Comparison of ENCODE assay signal across 17 mouse cellular contexts in the genomic region with DNA sequence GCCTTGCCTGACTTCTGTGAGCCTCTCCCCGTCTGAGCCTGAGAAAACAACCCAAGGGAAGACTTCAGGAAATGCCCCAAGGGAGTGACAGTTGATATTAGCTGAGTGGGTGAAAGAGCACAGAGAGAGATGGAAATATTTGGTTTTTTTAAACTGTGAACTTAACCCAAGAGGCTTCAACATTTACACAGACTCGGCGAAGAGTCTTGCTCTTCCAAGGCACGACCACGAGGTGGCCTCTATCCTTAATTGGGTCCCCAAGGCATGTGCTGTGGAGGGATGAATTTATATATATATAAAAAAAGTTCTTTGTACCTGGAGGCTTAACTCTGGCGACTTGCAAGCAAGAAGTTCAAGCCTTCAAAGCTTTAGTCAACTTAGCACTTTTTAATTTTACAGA.
A peak's percentile ranks its signal among the peaks of the same experiment; 100 is the strongest.
DNase-seq lines count a peak whose midpoint lies in the region; ATAC-seq and TF ChIP-seq lines count a peak whose summit lies in the region.
"Had no signal": no experiment of that assay in that cellular context is flagged by ENCODE, and none has a peak within 500 bp of the region (broad histone marks: within the 10 kb centered on the region; RNA-seq: fewer than 3 reads in every experiment).

No protein-coding gene starts in this region.

- no peaks in the 10 kb centered on the region for H3K36me3 ChIP-seq in hindbrain, postnatal 0 days (ENCODE audit: insufficient read depth, low read length)
- H3K36me3 ChIP-seq in hindbrain, embryonic 13.5 days = no peaks in the 10 kb centered on the region
- H3K36me3 ChIP-seq in lung, postnatal 0 days (ENCODE audit: insufficient read depth, low read length) = no peaks in the 10 kb centered on the region
- no peaks in the 10 kb centered on the region for H3K36me3 ChIP-seq in limb, embryonic 13.5 days
- H3K36me3 ChIP-seq: hindbrain, embryonic 10.5 days; kidney, embryonic 15.5 days; liver, embryonic 12.5 days; lung, embryonic 15.5 days; neural tube, embryonic 13.5 days had no signal

- peak; percentile 21 to 25 for DNase-seq in cerebellum, postnatal 10 days
- no peak for DNase-seq in cerebellum, adult 8-10 months
- DNase-seq in hindbrain, postnatal 0 days (ENCODE audit: low spot score) = peak; percentile 45
- no peak for DNase-seq in lung, postnatal 0 days (ENCODE audit: low spot score)
- DNase-seq in lung, postnatal 4 days = no peak
- no peak for DNase-seq in thymus, adult 18-20 months
- DNase-seq: adrenal gland, adult 2 months; cerebellum, adult 18-20 months; thymus, postnatal 36 days had no signal

- H3K9me3 ChIP-seq in hindbrain, postnatal 0 days (ENCODE audit: low read length) = no peaks in the 10 kb centered on the region
- no peaks in the 10 kb centered on the region for H3K9me3 ChIP-seq in hindbrain, embryonic 13.5 days
- no peaks in the 10 kb centered on the region for H3K9me3 ChIP-seq in lung, postnatal 0 days (ENCODE audit: low read length)
- no peaks in the 10 kb centered on the region for H3K9me3 ChIP-seq in limb, embryonic 13.5 days
- H3K9me3 ChIP-seq: hindbrain, embryonic 10.5 days; kidney, embryonic 15.5 days; liver, embryonic 12.5 days; lung, embryonic 15.5 days; neural tube, embryonic 13.5 days had no signal

- H3K4me3 ChIP-seq in hindbrain, postnatal 0 days (ENCODE audit: low read length) = no peak overlapping the region
- H3K4me3 ChIP-seq in hindbrain, embryonic 13.5 days = no peak overlapping the region
- H3K4me3 ChIP-seq in lung, postnatal 0 days (ENCODE audit: low read depth, low read length) = no peak overlapping the region
- no peak overlapping the region for H3K4me3 ChIP-seq in limb, embryonic 13.5 days
- H3K4me3 ChIP-seq: hindbrain, embryonic 10.5 days; kidney, embryonic 15.5 days; liver, embryonic 12.5 days; lung, embryonic 15.5 days; neural tube, embryonic 13.5 days had no signal

- no peak overlapping the region for H3K4me2 ChIP-seq in hindbrain, postnatal 0 days (ENCODE audit: low read depth, low read length)
- H3K4me2 ChIP-seq in hindbrain, embryonic 13.5 days = no peak overlapping the region
- no peak overlapping the region for H3K4me2 ChIP-seq in lung, postnatal 0 days (replicated peaks; ENCODE audit: low read depth, low read length)
- peak overlapping the region; percentile 35 for H3K4me2 ChIP-seq in limb, embryonic 13.5 days (replicated peaks)
- H3K4me2 ChIP-seq: kidney, embryonic 15.5 days; liver, embryonic 12.5 days; lung, embryonic 15.5 days; neural tube, embryonic 13.5 days had no signal

- 62% methylated on average over 6 of the region's 6 CpGs for WGBS in hindbrain, postnatal 0 days
- WGBS in hindbrain, embryonic 13.5 days = 49% methylated on average over 6 of the region's 6 CpGs
- WGBS in lung, postnatal 0 days = 27% methylated on average over 6 of the region's 6 CpGs
- 21% methylated on average over 6 of the region's 6 CpGs for WGBS in limb, embryonic 13.5 days

- H3K27me3 ChIP-seq in hindbrain, postnatal 0 days (ENCODE audit: insufficient read depth, low read length) = no peaks in the 10 kb centered on the region
- H3K27me3 ChIP-seq in hindbrain, embryonic 13.5 days = no peaks in the 10 kb centered on the region
- H3K27me3 ChIP-seq in lung, postnatal 0 days (replicated peaks; ENCODE audit: insufficient read depth, low read length) = no peaks in the 10 kb centered on the region; the same call in 1 of the 2 replicates
- no peaks in the 10 kb centered on the region for H3K27me3 ChIP-seq in limb, embryonic 13.5 days
- H3K27me3 ChIP-seq: kidney, embryonic 15.5 days; liver, embryonic 12.5 days; neural tube, embryonic 13.5 days had no signal

- no peak overlapping the region for H3K27ac ChIP-seq in hindbrain, postnatal 0 days
- H3K27ac ChIP-seq in hindbrain, embryonic 13.5 days = no peak overlapping the region
- no peak overlapping the region for H3K27ac ChIP-seq in lung, postnatal 0 days (ENCODE audit: low read length)
- no peak overlapping the region for H3K27ac ChIP-seq in limb, embryonic 13.5 days
- H3K27ac ChIP-seq: hindbrain, embryonic 10.5 days; kidney, embryonic 15.5 days; liver, embryonic 12.5 days; lung, embryonic 15.5 days; neural tube, embryonic 13.5 days had no signal

- no peak for ATAC-seq in hindbrain, postnatal 0 days
- no peak for ATAC-seq in hindbrain, embryonic 13.5 days (ENCODE audit: low FRiP score)
- ATAC-seq in lung, postnatal 0 days = no peak
- ATAC-seq in limb, embryonic 13.5 days (ENCODE audit: low FRiP score, low read depth) = no peak
- ATAC-seq: inflammation-experienced regulatory T-cells, adult 6 months; liver, embryonic 12.5 days had no signal

- TF ChIP-seq EP300 in lung, postnatal 0 days (IDR thresholded peaks at IDR 0.05) = no peak

- H3K9ac ChIP-seq in hindbrain, postnatal 0 days (replicated peaks; ENCODE audit: low read length) = no peak overlapping the region
- no peak overlapping the region for H3K9ac ChIP-seq in hindbrain, embryonic 13.5 days
- no peak overlapping the region for H3K9ac ChIP-seq in lung, postnatal 0 days (replicated peaks; ENCODE audit: low read depth)
- no peak overlapping the region for H3K9ac ChIP-seq in limb, embryonic 13.5 days
- H3K9ac ChIP-seq: kidney, embryonic 15.5 days; liver, embryonic 12.5 days; lung, embryonic 15.5 days; neural tube, embryonic 13.5 days had no signal

- H3K4me1 ChIP-seq in hindbrain, postnatal 0 days (ENCODE audit: insufficient read depth, low read length) = no peaks in the 10 kb centered on the region
- H3K4me1 ChIP-seq in hindbrain, embryonic 13.5 days (replicated peaks) = peaks cover 15% of the 10 kb centered on the region
- H3K4me1 ChIP-seq in lung, postnatal 0 days (ENCODE audit: insufficient read depth, low read depth, low read length) = no peaks in the 10 kb centered on the region
- peaks cover 15% of the 10 kb centered on the region for H3K4me1 ChIP-seq in limb, embryonic 13.5 days
- H3K4me1 ChIP-seq: hindbrain, embryonic 10.5 days; kidney, embryonic 15.5 days; liver, embryonic 12.5 days; lung, embryonic 15.5 days had no signal

- peak; percentile 36 for TF ChIP-seq CTCF in hindbrain, postnatal 0 days (IDR thresholded peaks at IDR 0.05; ENCODE audit: low read depth)
- TF ChIP-seq CTCF in lung, postnatal 0 days (IDR thresholded peaks at IDR 0.05) = peak; percentile 29; the same call in 1 of the 2 replicates

Comparison
In these comparisons a context has a peak if more than half of its experiments do, and no peak if none do; other contexts are left out.
1. DNase-seq: peak in cerebellum, postnatal 10 days (2 of 2) and hindbrain, postnatal 0 days (single experiment); none in cerebellum, adult 8-10 months (single experiment), lung, postnatal 0 days (single experiment), lung, postnatal 4 days (0 of 2) and thymus, adult 18-20 months (0 of 2).